Mouse (Mus musculus) adrenal gland, adult (tissue): ENCODE data around the gene Kiss1r.

Source experiments
- DNase-seq, 2 experiments: peaks; one replicate each; pipeline ENCODE4 v3.0.0; 2022 to 2023; ENCODE audit warnings: low spot score in 1 of 2; ENCODE audit not compliant: inconsistent age in 2 of 2

Gene Kiss1r

DNA sequence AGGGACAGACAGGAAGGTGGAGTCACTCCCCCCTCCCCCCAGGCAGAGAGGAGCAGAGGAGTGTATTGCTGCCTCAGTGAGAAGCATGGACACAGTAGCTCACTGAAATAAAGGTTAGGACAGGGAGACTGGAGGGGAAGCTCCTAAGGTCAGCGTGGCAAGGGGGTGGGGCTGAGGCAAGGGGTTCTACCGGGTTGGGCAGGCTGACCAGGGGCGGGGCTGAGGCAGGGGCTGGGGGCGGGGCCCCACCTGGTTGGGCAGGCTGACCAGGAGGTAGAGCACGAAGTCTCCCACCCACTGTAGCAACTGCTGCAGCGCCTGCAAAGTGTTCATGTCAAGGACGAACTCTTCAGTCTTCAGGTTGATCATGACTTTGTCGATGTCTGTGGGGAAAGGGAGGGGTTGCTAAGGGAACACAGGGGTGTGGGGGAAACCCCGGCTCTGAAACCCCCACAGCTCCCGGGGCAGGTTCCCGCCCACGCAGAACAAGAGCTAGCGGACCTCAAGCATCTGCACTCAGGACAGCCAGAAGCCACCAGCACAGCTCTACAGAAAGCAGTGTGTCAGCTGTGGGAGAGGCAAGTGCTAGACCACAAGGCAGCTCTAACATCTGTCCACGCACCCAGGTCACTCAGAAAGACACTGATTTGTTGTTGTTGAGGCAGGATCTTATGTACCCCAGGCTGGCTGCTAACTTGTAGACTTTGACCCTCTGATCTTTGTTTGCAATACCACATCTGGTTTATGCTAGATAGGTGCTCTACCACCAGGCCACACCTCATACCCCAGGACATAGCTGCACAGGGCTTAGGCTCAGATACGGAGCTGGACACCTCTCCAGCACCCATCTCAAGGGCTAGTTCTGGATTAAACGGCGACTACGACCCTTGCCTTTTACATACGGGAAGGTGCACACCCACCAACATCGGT is 19.2 kb upstream of the Kiss1r start:
- DNase-seq: no peak

DNA sequence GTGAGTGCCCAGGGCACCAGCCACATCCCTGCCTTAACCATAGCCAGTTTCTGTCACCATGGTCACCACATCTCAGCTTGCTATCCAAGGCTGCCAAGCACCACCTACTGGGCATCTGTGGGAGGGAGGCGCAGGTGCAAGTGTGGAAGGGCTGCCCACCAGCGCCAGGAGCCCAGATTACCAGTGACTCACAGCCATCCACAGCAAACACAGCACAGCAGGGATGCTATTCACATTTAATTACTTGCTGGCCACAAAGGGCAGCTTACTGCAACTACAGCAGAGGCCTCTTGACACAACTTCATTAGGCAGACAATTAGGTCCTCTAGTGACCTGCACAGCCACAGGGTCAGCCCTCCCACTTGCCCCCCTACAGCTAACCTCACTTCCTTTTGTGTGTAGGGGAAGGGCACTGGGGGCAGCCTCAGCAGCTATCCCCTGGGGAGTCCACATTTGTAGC is 15.8 kb upstream of the Kiss1r start:
- DNase-seq: no peak

DNA sequence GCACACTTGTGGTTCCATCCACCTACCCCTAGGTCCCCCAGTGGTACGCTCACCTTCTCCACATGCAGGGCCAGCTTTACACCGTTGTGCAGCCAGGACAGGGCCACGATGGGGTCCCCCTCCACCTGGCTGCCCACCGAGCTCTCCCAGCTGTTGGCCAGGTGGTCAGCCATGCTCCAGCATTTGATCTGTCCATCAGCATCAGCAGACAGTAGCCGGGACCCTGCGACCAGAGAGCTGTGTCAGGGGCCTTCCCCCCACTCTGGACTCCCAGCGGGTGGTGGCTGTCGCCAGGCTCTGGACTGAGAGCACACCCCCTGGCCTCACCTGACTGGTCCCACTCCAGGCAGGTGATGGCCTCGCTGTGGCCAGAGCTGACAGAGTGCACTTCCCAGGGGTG is 10.1 kb upstream of the Kiss1r start:
- no peak for DNase-seq

DNA sequence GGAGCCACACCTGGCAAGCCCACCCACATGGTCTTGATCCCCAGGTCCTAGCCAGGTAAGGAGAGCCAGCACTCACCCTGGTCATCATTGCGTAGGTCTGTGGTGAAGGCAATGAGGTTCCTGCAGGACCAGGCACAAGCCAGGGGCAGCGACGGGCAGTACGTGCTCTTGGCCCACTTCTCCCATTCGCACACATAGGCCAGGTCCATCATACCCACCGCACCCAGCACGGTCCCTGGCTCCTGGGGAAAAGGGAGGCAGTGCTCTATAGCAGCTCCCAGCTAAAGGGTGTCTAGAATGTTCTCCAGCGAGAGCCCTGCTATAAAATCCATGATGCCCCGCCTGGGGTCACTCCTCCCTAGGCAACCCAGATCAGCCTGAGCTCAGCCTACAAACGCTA is 9.4 kb upstream of the Kiss1r start:
- no peak for DNase-seq

DNA sequence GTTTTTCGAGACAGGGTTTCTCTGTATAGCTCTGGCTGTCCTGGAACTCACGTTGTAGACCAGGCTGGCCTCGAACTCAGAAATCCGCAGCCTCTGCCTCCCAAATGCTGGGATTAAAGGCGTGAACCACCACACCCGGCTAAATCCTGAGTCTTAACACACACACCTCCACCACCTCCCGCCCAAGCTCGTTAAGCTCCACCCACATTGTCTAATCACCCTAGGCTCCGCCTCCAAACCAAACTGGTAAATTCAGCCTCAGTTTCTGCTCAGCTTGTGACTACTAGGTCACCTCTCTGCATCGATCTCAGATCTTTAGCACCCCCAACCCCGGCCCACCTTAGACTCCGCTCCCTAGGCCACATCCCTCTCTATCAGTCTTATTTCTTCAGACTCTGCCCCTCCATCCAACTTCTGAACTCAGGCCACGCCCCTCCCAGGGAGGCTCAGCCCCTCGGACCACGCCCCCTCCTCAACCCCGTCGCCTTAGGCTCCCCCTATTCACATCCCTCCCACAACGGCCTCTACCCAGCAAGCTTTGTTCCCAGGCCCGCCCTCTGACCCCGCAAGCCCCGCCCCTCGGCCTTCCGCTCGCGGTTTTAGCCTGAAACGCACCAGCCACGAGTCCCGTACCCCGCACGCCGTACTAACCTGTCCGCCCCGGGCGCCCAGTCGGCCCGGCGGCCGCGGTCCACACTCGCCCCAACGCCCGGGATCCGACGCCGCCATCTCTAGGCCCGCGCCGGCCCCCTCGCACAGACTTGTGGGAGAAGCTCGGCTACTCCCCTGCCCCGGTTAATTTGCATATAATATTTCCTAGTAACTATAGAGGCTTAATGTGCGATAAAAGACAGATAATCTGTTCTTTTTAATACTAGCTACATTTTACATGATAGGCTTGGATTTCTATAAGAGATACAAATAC is 8.3 kb upstream of the Kiss1r start, which contains the start of gene Med16:
Gene Med16 (minus strand): TSS at position 757 of the 925 bp plus-strand sequence.
- peak; percentile 98 to 100 for DNase-seq

DNA sequence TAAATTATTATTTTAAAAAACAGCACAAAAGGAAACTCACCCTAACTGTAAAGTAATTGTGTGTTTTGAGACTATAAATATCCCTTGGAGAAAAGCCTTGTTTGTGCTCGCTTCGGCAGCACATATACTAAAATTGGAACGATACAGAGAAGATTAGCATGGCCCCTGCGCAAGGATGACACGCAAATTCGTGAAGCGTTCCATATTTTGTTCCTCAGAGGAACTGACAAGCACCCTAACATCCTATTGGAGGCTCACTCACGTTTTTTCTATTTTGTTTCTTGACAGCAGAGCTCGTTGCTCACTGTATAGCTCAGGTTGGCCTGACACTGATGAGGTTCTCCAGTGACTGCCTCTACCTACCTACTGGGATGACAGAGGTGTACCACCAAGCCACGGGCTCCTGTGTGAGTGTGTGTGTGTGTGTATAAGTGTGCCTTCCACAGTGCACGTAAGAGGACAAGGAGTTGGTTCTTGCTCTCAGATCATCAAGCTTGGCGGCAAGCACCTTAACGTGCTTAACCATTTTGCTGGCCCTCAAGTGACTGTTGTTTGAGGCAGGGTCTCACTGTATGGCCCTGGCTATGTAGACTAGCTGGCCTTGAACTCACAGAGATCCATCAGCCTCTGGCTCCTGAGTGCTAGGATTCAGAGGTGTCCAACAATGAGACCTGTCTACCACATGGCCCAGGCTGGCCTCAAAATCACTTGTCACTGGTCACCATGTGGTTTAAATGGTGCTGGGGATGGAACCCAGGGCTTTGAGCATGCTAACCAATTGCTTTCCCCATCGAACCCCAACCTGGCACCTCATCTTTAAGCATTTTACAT is 7.5 kb upstream of the Kiss1r start:
- DNase-seq: peak; percentile 56 to 91

DNA sequence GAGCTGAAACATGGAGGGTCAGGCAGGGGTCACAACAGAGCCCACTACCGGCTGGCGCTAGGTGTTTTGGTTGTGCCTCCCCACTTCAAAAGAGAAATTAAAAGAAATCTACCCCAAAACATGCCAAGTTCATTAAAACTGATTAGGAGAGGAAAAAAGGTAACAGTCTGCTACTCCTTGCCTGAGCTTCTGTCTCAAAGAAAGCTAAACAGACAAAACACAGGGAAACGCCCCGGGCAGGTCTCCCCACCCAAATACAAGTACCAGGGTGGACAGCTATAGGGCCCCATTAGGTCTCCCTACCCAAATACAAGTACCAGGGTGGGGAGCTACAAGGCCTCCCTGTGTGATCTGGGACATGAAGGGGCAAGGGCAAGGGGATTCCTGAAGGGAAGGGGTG is 6.2 kb upstream of the Kiss1r start, which contains the start of gene Gm26602:
Gene Gm26602 (plus strand): TSS at position 301 of the 400 bp plus-strand sequence.
- DNase-seq: no peak

DNA sequence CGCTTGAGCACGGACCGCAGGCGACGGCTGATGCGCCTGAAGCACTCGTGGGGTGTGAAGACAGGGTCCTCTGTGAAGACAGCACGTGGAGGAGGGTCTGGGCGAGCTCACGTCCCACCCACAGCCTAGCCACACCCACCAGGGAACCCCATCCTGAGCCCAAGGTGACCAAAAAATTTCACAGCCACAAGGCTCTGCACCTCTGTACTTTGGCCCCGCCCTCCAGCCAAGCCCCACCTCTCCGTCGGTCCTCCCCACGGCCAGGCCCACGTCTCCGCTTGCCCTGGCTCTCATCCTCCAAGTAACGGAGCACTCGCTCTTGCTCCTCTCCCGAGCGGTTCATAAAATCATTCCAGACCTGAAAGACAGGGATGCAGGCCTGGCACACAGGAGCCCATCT is 4.4 kb upstream of the Kiss1r start:
- no peak for DNase-seq

DNA sequence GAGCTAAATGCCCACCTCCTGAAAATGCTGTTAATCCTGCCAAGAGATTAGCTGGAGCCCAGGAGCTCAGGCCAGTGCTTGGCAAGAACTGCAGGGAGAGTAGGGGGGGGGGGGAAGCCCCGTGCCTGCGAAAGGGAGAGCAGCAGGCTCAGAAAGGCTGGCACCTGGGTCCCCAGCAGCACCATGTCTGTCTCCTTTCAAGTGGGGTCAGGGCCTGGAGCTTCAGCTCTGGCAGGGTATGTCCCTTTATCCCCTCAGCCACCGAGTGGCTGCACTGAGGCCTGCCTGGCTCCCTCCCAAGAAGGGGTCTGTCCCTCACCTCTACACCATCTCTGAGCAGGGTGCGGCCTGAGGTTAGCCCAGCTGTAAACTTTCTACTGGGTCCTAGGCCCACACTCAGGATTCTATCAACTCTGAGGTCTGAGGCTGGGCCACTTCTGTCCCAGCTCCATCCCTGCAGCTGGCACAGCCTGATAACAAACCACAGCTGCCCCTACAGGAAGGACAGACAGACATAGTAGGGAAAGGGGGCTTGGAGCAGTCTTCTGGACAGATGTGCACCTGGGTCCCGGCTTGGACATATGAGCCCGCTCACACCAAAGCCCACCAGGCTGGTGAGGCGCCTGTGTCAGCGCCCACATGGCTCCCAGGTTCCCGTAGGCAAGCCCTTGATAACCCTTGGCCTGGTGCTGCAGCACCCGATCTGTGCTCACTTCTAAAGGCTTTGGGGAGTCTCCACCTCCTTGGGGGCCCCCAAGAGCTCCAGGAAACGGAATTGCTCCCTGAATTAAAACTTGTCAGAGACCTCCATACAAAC is 2.4 kb upstream of the Kiss1r start:
- no peak for DNase-seq

DNA sequence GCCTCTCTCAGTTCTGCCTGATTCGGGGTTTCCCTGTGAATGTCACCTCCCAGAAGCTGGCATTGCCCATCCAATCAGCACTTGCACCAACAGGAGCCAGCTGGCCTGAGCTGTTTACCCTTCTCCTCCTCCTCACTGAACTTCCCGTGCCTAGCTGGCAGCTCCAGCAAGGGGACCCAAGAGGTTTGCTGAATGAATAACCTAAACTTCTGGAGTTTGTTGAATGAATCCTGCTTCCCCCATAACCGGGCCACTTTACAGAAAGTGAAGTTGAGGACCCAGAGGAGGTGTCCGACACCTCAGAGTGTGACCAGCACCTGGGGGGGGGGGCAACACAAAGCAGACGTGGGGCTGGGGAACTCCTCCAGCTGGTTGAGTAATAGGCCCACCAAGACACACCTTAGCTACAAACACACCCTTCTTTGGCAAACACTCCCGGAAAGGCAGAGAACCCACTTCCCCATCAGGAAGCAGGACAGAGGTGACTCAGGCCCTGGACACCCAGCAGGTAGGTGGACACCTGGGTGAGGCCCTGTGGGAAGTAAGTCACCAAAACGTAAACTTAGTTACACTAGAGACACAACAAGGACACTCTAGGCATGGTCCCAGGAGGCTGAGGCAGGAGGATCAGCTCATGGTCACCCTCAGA is 1.7 kb upstream of the Kiss1r start:
- DNase-seq: no peak

DNA sequence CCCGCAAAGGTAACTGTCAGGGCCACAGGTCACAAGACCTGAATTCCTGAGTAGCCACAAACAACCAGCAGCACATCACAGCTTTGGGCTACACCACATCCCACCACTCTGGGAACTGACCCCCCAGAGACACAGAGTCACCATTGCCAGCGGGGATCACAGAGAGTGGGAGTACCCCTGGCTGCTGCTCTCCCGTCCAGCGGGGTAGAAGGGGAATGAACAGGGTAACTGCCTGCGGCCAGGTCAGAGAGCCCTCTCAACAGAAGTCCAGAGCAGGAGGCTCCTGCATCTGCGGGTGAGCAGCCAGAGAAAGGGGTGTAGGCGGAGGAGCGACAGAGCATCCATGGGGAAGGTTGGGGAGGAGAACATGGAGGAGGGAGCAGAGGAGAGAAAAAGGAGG is 690 bp upstream of the Kiss1r start:
- DNase-seq: peak in 1 of 2 experiments; percentile 53

DNA sequence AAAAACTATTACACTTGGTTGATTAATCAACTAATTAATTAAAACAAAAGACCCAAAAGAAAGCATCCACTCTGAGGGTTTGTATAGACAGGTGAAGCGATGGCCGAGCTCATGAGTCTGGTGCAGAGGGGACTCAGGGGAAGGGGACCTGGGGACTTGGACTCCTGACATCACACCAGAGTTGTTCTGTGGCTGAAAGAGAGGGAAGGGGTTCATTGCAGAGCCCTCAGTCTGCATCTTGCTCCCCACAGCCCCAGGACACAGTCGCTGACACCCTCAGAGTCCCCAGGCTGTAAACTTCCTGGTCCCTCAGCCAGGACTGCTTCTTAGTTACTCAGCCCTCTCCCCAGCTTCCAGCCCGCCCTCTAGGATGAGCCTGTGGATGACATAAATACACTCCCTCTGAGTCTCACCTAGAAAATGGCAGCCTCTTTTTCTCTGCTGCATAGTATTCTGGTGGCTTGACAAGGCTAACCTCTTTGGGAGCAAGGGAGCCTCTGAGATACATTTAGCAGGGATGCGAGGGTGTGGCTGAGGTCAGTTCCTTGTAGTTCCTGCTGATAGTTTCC is 845 bp downstream of the Kiss1r start:
- no peak for DNase-seq

DNA sequence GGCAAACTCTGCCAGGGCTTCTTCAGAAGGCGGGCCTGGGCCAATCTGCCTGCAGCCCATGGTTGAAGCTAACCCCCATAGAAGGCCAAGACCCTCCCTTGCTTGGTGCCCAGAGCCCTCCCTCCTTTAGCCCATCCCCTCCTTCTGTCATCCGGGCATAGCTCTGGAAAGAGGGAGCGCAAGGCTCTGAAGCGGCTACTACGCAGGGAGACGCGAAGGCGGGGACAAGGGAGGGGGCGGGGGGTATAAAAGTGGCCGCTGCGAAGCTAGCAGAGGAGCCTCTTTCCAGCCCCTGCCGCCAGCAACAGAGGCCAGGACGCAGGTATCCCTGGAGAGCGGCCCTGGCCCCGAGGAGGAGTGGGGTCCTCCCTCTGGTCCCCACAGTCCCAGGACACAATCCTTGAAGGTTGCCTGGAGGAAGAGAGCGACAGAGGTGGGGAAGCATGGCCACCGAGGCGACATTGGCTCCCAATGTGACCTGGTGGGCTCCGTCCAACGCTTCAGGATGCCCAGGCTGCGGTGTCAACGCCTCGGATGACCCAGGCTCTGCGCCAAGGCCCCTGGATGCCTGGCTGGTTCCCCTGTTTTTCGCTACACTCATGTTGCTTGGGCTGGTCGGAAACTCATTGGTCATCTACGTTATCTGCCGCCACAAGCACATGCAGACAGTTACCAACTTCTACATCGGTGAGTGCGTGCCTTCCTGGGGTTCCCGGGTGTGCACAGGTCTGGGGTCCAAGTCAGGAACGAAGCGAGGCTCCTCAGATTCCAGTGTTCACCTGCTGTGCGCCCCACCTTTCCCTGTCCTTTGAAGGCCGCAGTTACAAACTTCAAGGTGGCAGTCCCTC is 1.7 kb downstream of the Kiss1r start:
- no peak for DNase-seq

DNA sequence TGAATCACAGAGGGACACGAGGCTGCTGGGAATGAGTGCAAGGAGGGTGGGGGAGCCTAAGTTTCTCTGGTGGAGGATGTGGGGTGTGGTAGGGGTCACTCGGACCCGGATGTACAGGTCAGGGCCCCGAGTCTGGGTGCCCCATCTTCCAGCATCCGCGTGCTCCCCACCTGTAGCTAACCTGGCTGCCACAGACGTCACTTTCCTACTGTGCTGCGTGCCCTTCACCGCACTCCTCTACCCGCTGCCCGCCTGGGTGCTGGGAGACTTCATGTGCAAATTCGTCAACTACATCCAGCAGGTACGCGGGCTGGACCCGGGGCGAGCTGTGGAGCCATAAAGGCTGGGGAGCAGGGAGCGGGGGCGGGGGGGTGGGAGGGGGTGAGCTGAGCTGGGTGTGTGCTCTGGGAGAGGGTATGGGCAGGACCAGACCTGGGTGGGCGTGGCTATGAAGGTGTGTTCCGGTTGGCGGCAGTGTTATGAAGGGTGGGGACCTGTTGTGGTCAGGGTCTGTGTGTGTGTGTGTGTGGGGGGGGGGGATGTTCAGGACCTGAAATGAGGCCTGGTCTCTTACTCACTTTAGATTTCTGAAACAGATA is 2.6 kb downstream of the Kiss1r start:
- no peak for DNase-seq

DNA sequence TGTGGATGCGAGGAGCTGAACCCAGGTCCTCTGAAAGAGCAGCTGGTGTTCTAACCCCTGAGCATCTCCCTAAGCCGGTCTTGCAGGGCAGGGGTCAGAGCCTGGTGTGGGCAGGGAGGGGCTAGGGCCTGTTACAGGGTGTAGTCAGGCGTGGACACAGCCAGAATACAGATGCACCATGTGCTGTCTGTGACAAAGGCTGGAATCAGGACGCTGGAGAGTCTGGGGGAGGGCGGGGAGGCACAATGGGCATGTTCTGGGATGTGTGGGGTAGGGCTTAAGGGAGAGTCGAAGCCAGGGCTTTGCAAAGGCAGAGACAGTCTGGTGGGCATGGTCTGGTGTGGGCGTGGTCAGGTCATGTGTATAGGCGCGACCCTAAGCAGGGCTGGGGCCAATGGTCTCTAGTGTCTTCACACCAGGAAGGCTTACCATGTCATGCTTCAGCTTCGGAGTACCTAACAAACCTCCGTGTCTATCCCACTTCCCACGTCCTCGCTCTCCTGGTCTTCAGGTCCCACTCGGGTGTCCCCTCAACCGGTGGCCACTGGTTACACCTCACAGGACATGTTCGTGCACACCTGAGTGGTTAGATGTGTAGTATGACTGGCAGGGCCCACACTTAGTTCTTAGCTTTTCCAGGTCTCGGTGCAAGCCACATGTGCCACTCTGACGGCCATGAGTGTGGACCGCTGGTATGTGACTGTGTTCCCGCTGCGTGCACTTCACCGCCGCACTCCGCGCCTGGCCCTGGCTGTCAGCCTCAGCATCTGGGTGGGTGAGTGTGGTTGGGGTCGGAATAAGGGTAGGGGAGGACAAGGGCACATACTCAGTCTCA is 3.5 kb downstream of the Kiss1r start:
- no peak for DNase-seq

DNA sequence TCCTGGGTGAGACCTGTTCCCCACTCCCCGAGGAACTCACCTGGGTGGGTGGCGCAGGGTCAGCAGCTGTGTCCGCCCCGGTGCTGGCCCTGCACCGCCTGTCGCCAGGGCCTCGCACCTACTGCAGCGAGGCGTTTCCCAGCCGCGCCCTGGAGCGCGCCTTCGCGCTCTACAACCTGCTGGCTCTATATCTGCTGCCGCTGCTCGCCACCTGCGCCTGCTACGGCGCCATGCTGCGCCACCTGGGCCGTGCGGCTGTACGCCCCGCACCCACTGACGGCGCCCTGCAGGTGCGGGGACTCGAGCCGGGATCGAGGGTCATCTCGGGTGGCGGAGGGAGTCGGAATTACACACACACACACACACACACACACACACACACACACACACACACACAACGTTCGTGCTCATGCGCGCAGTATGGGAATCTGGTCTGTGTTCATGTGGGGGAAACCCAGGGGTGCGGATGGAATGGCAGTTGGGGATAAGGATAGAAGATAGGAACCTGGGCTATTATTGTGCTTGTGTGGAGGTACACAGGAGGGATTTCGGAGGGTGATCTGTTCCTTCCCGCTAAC is 4.3 kb downstream of the Kiss1r start, which contains the start of gene R3hdm4:
Gene R3hdm4 (minus strand): TSS at position 251 of the 578 bp plus-strand sequence.
- no peak for DNase-seq
